Mouse (Mus musculus) liver, embryonic 12.5 days (tissue): ENCODE measurements around the gene Trip6. TPM values are rescaled to one million over a fixed set of nuclear protein-coding genes. Genes with fewer than 3 reads are reported as not detected.
"Not testable (repeated sequence)": the region's sequence is repeated elsewhere in the genome, so short reads cannot be mapped to it uniquely, and the experiment has no call there.

Experiments
- ATAC-seq: fragments of 200-750 bp; cut with Nextera tagmentation; 2 replicates; pipeline ENCODE4 v1.8.0; 2017; ENCODE audit warnings: moderate number of reproducible peaks, mild to moderate bottlenecking, moderate library complexity
- H3K27ac ChIP-seq: fragments of 300-500 bp; sonication (generic); 2 replicates; pipeline ENCODE4 v1.5.1; 2016; ENCODE audit warnings: mild to moderate bottlenecking
- H3K27me3 ChIP-seq: fragments of 300-500 bp; sonication (generic); replicated peaks from 2 replicates; pipeline ENCODE4 v1.6.1; 2016; ENCODE audit warnings: mild to moderate bottlenecking, moderate library complexity
- H3K36me3 ChIP-seq: fragments of 300-500 bp; sonication (generic); 2 replicates; pipeline ENCODE4 v1.6.1; 2016; ENCODE audit warnings: mild to moderate bottlenecking, moderate library complexity
- H3K4me1 ChIP-seq: fragments of 300-500 bp; sonication (generic); 2 replicates; pipeline ENCODE4 v1.6.1; 2016
- H3K4me2 ChIP-seq: fragments of 300-500 bp; sonication (generic); 2 replicates; pipeline ENCODE4 v1.6.1; 2016; ENCODE audit warnings: mild to moderate bottlenecking, moderate library complexity
- H3K4me3 ChIP-seq: fragments of 300-500 bp; sonication (generic); 2 replicates; pipeline ENCODE4 v1.5.1; 2016; ENCODE audit warnings: mild to moderate bottlenecking, moderate library complexity
- H3K9ac ChIP-seq: fragments of 300-500 bp; sonication (generic); 2 replicates; pipeline ENCODE4 v1.6.1; 2016; ENCODE audit warnings: mild to moderate bottlenecking, moderate library complexity
- H3K9me3 ChIP-seq: fragments of 300-500 bp; sonication (generic); replicated peaks from 2 replicates; pipeline ENCODE4 v1.6.1; 2016; ENCODE audit warnings: mild to moderate bottlenecking, moderate library complexity
- WGBS: fragments of 180-500 bp; shearing (Covaris S2); methylation state at CpG from one replicate; pipeline ENCODE4 v1.1.7; 2016; ENCODE audit not compliant: insufficient replicate concordance; 5-methylcytosine and 5-hydroxymethylcytosine counted together
- microRNA-seq: library from miRNA; unstranded; fragments of <30 nt; microRNA quantifications from one replicate; pipeline ENCODE4, GENCODE M21; 2017
- polyA plus RNA-seq: library from polyadenylated mRNA; unstranded; fragments of >200 nt; fragmentation: Nextera tagmentation; extraction: Ambion mirVana; gene quantifications from 2 replicates; pipeline ENCODE4 v1.2.1, GENCODE M21; 2016

The Trip6 gene
- polyA plus RNA-seq, 1 experiment from 2014 or later, result 16.8 TPM

DNA sequence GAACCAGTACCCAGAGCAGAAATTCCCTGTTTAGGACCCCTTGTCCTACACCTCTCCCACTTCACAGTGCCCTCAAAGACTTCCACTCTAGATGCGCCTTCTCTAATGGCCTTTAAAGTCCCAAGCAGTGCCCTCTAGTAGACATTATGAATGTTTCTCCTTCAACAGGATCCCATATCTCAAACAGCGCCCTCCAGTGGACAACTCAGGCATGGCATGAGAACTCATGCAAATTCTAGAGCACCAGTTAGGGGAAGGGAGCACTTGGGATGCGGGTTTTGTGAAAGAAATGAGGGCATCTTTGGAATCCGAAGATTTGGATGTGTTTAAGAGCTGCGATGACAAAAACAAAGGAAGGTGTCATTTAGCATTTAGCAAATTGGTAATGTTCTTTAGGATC, 29.2 kb downstream of the Trip6 start:
- Histone ChIP-seq H3K9me3 (no peaks in the 10 kb centered on the region), H3K36me3 (no peaks in the 10 kb centered on the region), H3K4me3 (no peak overlapping the region), H3K4me1 (peaks cover 37% of the 10 kb centered on the region), H3K27ac (no peak overlapping the region), H3K4me2 (no peak overlapping the region), H3K27me3 (peaks cover 36% of the 10 kb centered on the region), H3K9ac (no peak overlapping the region)
- no peak for ATAC-seq
- WGBS, result 49% methylated on average over 5 of the region's 5 CpGs

DNA sequence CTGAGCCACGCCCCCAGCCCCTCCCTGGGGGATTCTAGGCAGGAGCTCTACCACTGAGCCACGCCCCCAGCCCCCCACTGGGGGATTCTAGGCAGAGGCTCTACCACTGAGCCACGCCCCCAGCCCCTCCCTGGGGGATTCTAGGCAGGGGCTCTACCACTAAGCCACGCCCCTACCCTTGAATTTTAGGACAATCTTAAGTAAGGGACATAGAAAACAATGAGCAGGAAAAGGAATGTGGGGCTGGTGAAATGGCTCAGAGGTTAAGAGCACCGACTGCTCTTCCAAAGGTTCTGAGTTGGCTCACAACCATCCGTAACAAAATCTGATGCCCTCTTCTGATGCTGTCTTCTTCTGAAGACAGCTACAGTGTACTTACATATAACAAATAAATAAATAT, 29.8 kb downstream of the Trip6 start:
- not testable (repeated sequence) for H3K9ac ChIP-seq, ATAC-seq, H3K27ac ChIP-seq, H3K4me3 ChIP-seq, H3K4me2 ChIP-seq, H3K9me3 ChIP-seq, H3K36me3 ChIP-seq
- H3K27me3 ChIP-seq, result peaks cover 31% of the 10 kb centered on the region
- peaks cover 33% of the 10 kb centered on the region for H3K4me1 ChIP-seq
- 66% methylated on average over 5 of the region's 6 CpGs for WGBS

DNA sequence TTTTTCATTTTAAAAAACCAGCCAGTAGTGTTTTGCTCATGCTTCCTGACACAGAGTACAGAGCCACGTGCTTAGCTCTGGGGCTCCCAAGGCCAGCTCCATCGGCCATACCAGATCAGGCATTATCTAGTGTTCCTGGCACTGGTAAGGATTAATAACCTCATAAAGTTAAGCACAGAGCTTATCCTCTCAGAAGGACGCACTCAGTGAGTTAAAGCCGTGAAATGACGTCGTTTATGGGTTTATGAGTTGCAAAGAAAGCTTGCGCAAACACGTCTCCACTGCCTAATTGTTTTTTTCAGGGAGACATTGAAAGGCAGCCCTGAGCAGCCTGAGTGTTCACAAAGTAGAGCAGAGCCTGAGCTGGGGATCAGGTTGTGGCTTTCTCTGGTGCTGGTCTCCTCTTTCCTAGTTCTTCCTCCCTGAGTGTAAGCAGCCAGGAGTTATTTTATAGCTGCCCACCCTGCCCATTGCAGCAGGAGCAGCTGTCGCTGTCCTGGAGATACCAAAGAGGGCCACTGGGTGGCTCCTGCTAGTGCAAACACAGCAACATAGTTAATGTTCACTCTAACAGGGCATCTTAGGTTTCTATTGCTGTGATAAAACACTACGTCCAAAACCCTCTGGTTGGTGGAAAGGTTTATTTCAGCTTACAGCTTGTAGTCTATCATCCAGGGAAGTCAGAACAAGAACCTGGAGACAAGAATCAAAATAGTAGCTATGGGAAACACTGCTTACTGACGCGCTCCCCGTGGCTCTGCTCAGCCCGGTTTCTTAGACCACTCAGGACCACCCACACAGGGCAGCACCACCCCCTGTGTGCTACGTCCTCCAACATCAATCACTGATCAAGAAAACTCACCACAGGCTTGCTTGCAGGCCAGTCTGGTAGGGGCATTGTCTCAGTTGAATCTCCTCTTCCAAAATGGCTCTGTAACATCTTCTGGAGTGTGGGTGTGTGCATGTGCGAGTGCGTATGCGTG, 36.6 kb downstream of the Trip6 start:
- Histone ChIP-seq H3K36me3 (no peaks in the 10 kb centered on the region), H3K9ac (no peak overlapping the region), H3K9me3 (0 out of 2 replicates have a peak, but pooled peaks cover 5% of the 10 kb centered on the region), H3K4me2 (no peak overlapping the region), H3K4me3 (no peak overlapping the region), H3K27me3 (peaks cover 4% of the 10 kb centered on the region; the same call in 1 of the 2 replicates), H3K27ac (no peak overlapping the region), H3K4me1 (no peaks in the 10 kb centered on the region)
- WGBS, result 55% methylated on average over 18 of the region's 18 CpGs
- no peak for ATAC-seq

DNA sequence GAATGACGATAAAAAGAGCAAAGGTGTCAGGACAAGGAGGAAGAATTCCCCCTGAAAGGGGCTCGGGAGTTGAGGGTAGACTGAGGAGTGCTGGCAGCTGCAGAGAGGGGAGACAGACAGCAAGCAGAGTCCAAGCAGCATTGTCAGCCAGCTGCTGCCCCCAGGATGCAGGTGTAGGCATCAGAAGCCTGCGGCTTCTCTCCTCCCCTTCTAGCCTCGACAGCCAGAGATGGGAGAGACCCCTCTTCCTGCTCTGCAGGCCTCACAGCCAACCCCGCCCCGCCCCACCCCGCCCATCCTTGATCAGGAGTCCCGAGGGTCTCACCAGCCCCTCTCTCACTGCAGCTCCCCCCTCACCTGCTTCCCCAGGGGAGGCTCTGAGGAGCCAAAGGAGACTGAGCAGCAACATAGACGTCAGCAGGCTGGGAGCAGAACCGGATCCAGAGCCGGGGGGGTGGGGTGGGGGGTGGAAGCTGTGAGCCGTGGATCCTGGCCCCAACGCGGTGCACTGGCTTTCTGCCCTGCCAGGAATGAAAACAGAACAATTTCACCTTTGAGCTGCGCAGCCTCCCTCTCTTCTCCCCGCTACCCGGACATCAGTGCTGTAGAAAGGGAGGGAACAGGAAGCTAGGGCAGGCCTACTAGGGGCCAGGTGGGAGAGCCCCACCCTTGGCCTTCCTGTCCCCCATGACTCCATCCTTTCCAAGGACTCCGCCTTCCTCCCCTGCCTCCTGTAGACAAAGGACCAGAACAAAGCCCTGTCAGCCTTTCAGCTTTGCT, 45.9 kb downstream of the Trip6 start:
- H3K9me3 ChIP-seq, result no peaks in the 10 kb centered on the region
- H3K27ac ChIP-seq, result no peak overlapping the region
- H3K27me3 ChIP-seq, result peaks cover 10% of the 10 kb centered on the region
- no peaks in the 10 kb centered on the region for H3K36me3 ChIP-seq
- no peak overlapping the region for H3K4me3 ChIP-seq
- no peak for ATAC-seq
- H3K4me2 ChIP-seq, result no peak overlapping the region
- 22% methylated on average over 17 of the region's 18 CpGs for WGBS
- H3K9ac ChIP-seq, result no peak overlapping the region
- peaks cover 13% of the 10 kb centered on the region for H3K4me1 ChIP-seq

DNA sequence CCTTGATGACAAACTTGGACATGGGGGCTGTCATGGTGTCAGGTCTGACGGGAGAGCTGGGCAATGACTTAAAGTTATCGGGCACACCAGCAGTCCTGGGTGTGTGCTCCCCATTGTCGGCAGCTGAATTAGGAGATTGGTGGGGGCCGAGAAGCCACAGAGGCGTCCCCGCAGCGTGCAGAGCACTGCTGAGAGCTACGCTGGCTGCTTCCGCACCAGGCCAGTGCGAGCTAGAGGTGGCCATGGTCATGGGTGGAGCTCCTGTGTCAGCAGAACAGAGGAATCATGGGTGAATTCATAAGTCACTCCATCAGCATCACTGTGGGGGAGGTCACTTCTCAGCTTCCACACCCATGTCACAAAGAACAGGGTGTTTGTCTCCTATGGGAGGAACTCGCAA, 49.4 kb downstream of the Trip6 start:
- Histone ChIP-seq H3K27me3 (peaks cover 10% of the 10 kb centered on the region), H3K4me1 (peaks cover 13% of the 10 kb centered on the region), H3K9me3 (no peaks in the 10 kb centered on the region), H3K4me3 (no peak overlapping the region), H3K9ac (no peak overlapping the region), H3K27ac (no peak overlapping the region), H3K4me2 (no peak overlapping the region), H3K36me3 (no peaks in the 10 kb centered on the region)
- WGBS, result 67% methylated on average over 11 of the region's 11 CpGs
- no peak for ATAC-seq

- Histone ChIP-seq H3K4me3 (no peak overlapping the region), H3K4me1 (peaks cover 13% of the 10 kb centered on the region), H3K27me3 (peaks cover 10% of the 10 kb centered on the region), H3K36me3 (no peaks in the 10 kb centered on the region), H3K9me3 (no peaks in the 10 kb centered on the region), H3K27ac (no peak overlapping the region), H3K9ac (no peak overlapping the region), H3K4me2 (no peak overlapping the region)
- ATAC-seq, result no peak
- 45% methylated on average over 14 of the region's 14 CpGs for WGBS
Observed at GRCm38 (mm10) chr5:137263897-137264720, 50.1 kb downstream of the Trip6 start.

Small RNA genes lying within 50 kb of the gene (microRNA-seq; reads per million reads assigned to microRNA genes)
- 1.1 reads per million for gene Mir7036
- gene Mir8116, result not detected

Other genes with a start within 250 kb of the Trip6 start
- gene Serpine1, start 242.1 kb downstream of the Trip6 start, polyA plus RNA-seq, result 0.19 TPM in 1 of 2 replicates, not detected in the other
- gene Trim56, start 198.2 kb downstream of the Trip6 start, polyA plus RNA-seq, result 8.6 and 10.3 TPM in 2 replicates
- not detected in 2 replicates for gene Muc3, start 165.1 kb downstream of the Trip6 start, polyA plus RNA-seq
- gene Muc3a, start 102.0 kb downstream of the Trip6 start, polyA plus RNA-seq, result 0.14 TPM in 1 of 2 replicates, not detected in the other
- 23.4 and 26.2 TPM in 2 replicates for gene Ache, start 26.9 kb downstream of the Trip6 start, polyA plus RNA-seq
- gene Ufsp1, start 19.8 kb downstream of the Trip6 start, polyA plus RNA-seq, result 11.9 and 12.5 TPM in 2 replicates
- 125 and 128 TPM in 2 replicates for gene Srrt, start 6.7 kb downstream of the Trip6 start, polyA plus RNA-seq
- 5.0 and 5.8 TPM in 2 replicates for gene Slc12a9, start 19.2 kb upstream of the Trip6 start, polyA plus RNA-seq
- 14.2 and 15.7 TPM in 2 replicates for gene Ephb4, start 35.7 kb upstream of the Trip6 start, polyA plus RNA-seq
- gene Zan, start 162.7 kb upstream of the Trip6 start, polyA plus RNA-seq, result 0.29 and 0.31 TPM in 2 replicates
- gene Pop7, start 188.1 kb upstream of the Trip6 start, polyA plus RNA-seq, result 48.4 and 55.3 TPM in 2 replicates
- gene Gigyf1, start 204.1 kb upstream of the Trip6 start, polyA plus RNA-seq, result 5.6 and 6.0 TPM in 2 replicates
- gene Epo, start 218.8 kb upstream of the Trip6 start, polyA plus RNA-seq, result 1.7 and 2.3 TPM in 2 replicates
- gene Gnb2, start 219.1 kb upstream of the Trip6 start, polyA plus RNA-seq, result 215 and 221 TPM in 2 replicates
- gene Actl6b, start 239.1 kb upstream of the Trip6 start, polyA plus RNA-seq, result not detected in 2 replicates